Mouse (Mus musculus) lung, embryonic 16.5 days (tissue): Measurements from ENCODE around the gene Cdc34b. TPM values are rescaled to one million over a fixed set of nuclear protein-coding genes. Genes with fewer than 3 reads are reported as not detected.
A peak's percentile ranks its signal among the peaks of the same experiment; 100 is the strongest.

Experiments
- ATAC-seq: fragments of 200-750 bp; cut with Nextera tagmentation; 2 replicates; pipeline ENCODE4 v1.8.0; 2017; ENCODE audit warnings: low read depth, mild to moderate bottlenecking, moderate library complexity
- H3K27ac ChIP-seq: fragments of 300-500 bp; sonication (generic); 2 replicates; pipeline ENCODE4 v1.5.1; 2014; ENCODE audit warnings: mild to moderate bottlenecking, control low read depth, low read length
- H3K27me3 ChIP-seq: fragments of 300-500 bp; sonication (generic); 2 replicates; pipeline ENCODE4 v1.6.1; 2014; ENCODE audit warnings: low read depth, low read length, mixed read lengths; ENCODE audit not compliant: control insufficient read depth, insufficient read depth
- H3K36me3 ChIP-seq: fragments of 300-500 bp; sonication (generic); 2 replicates; pipeline ENCODE4 v1.6.1; 2014; ENCODE audit warnings: low read length; ENCODE audit not compliant: control insufficient read depth, insufficient read depth
- H3K4me1 ChIP-seq: fragments of 300-500 bp; sonication (generic); replicated peaks from 2 replicates; pipeline ENCODE4 v1.6.1; 2014; ENCODE audit warnings: low read length, mixed read lengths; ENCODE audit not compliant: control insufficient read depth, insufficient read depth
- H3K4me2 ChIP-seq: fragments of 300-500 bp; sonication (generic); 2 replicates; pipeline ENCODE4 v1.6.1; 2014; ENCODE audit warnings: low read depth, low read length, control low read depth
- H3K4me3 ChIP-seq: fragments of 300-500 bp; sonication (generic); 2 replicates; pipeline ENCODE4 v1.5.1; 2014; ENCODE audit warnings: mild to moderate bottlenecking, low read length, control low read depth
- H3K9ac ChIP-seq: fragments of 300-500 bp; sonication (generic); 2 replicates; pipeline ENCODE4 v1.6.1; 2014; ENCODE audit warnings: low read length, control low read depth
- H3K9me3 ChIP-seq: fragments of 300-500 bp; sonication (generic); 2 replicates; pipeline ENCODE4 v1.6.1; 2016; ENCODE audit warnings: low read length; ENCODE audit not compliant: control insufficient read depth
- WGBS: fragments of 180-500 bp; shearing (Covaris S2); extraction: QIAGEN DNeasy Blood & Tissue Kit; methylation state at CpG from one replicate; pipeline ENCODE4 v1.1.7; 2014; 5-methylcytosine and 5-hydroxymethylcytosine counted together
- polyA plus RNA-seq: library from polyadenylated mRNA; unstranded; fragments of >200 nt; fragmentation: Nextera tagmentation; extraction: Ambion mirVana; gene quantifications from 2 replicates; pipeline ENCODE4 v1.2.1, GENCODE M21; 2015

Gene Cdc34b
- polyA plus RNA-seq, 1 experiment from 2014 or later, result 0.46 TPM

- H3K4me1 ChIP-seq, result peaks cover 8% of the 10 kb centered on the region; the same call in 1 of the 2 replicates
- peak within 1 kb of the TSS; percentile 69 for H3K27ac ChIP-seq
- H3K36me3 ChIP-seq, result no peaks in the 10 kb centered on the region
- 48% methylated on average over 5 of the region's 5 CpGs for WGBS
- no peak within 1 kb of the TSS for H3K4me3 ChIP-seq
- H3K4me2 ChIP-seq, result no peak within 1 kb of the TSS
- ATAC-seq, result peak; percentile 63
- H3K27me3 ChIP-seq, result peaks cover 4% of the 10 kb centered on the region; the same call in 1 of the 2 replicates
- no peak within 1 kb of the TSS for H3K9ac ChIP-seq
- H3K9me3 ChIP-seq, result no peaks in the 10 kb centered on the region
Observed at GRCm38 (mm10) chr11:94704472-94704871, 37.1 kb upstream of the Cdc34b start, which contains the start of gene Gm11541. Gene Gm11541 (minus strand): TSS chr11:94704499.

GRCm38 (mm10) chr11:94713246-94713860, 28.2 kb upstream of the Cdc34b start:
- peaks cover 14% of the 10 kb centered on the region for H3K4me1 ChIP-seq
- no peaks in the 10 kb centered on the region for H3K9me3 ChIP-seq
- H3K27ac ChIP-seq, result peak overlapping the region; percentile 40
- H3K4me3 ChIP-seq, result no peak overlapping the region
- no peaks in the 10 kb centered on the region for H3K36me3 ChIP-seq
- H3K9ac ChIP-seq, result no peak overlapping the region
- no peaks in the 10 kb centered on the region for H3K27me3 ChIP-seq
- WGBS, result 22% methylated on average over 11 of the region's 11 CpGs
- ATAC-seq, result peak; percentile 89
- H3K4me2 ChIP-seq, result 0 out of 2 replicates have a peak overlapping the region, but pooled peaks have one; percentile 8

GRCm38 (mm10) chr11:94715622-94716021, 26.0 kb upstream of the Cdc34b start:
- H3K4me1 ChIP-seq, result peaks cover 14% of the 10 kb centered on the region
- H3K36me3 ChIP-seq, result no peaks in the 10 kb centered on the region
- H3K4me3 ChIP-seq, result no peak overlapping the region
- 70% methylated on average over 5 of the region's 5 CpGs for WGBS
- H3K27me3 ChIP-seq, result no peaks in the 10 kb centered on the region
- H3K4me2 ChIP-seq, result no peak overlapping the region
- H3K9ac ChIP-seq, result no peak overlapping the region
- H3K27ac ChIP-seq, result no peak overlapping the region
- no peak for ATAC-seq
- H3K9me3 ChIP-seq, result no peaks in the 10 kb centered on the region

- 0 out of 2 replicates have a peak overlapping the region, but pooled peaks have one; percentile 17 for H3K4me2 ChIP-seq
- no peak overlapping the region for H3K27ac ChIP-seq
- H3K9me3 ChIP-seq, result no peaks in the 10 kb centered on the region
- no peaks in the 10 kb centered on the region for H3K27me3 ChIP-seq
- WGBS, result 10% methylated on average over 9 of the region's 9 CpGs
- peaks cover 14% of the 10 kb centered on the region for H3K4me1 ChIP-seq
- H3K9ac ChIP-seq, result no peak overlapping the region
- ATAC-seq, result peak; percentile 59
- H3K4me3 ChIP-seq, result no peak overlapping the region
- no peaks in the 10 kb centered on the region for H3K36me3 ChIP-seq
Observed at GRCm38 (mm10) chr11:94716754-94717153, 24.8 kb upstream of the Cdc34b start.

GRCm38 (mm10) chr11:94717239-94717638, 24.3 kb upstream of the Cdc34b start:
- Histone ChIP-seq H3K36me3 (no peaks in the 10 kb centered on the region), H3K27ac (no peak overlapping the region), H3K4me2 (peak overlapping the region; percentile 17; the same call in 1 of the 2 replicates), H3K9ac (peak overlapping the region; percentile 24), H3K4me3 (no peak overlapping the region), H3K9me3 (no peaks in the 10 kb centered on the region), H3K4me1 (peaks cover 14% of the 10 kb centered on the region), H3K27me3 (no peaks in the 10 kb centered on the region)
- WGBS, result 28% methylated on average over 11 of the region's 11 CpGs
- no peak for ATAC-seq

- Histone ChIP-seq H3K36me3 (no peaks in the 10 kb centered on the region), H3K9ac (no peak overlapping the region), H3K4me1 (peaks cover 8% of the 10 kb centered on the region), H3K27me3 (no peaks in the 10 kb centered on the region), H3K27ac (no peak overlapping the region), H3K9me3 (no peaks in the 10 kb centered on the region), H3K4me2 (no peak overlapping the region), H3K4me3 (no peak overlapping the region)
- 86% methylated on average over 7 of the region's 7 CpGs for WGBS
- no peak for ATAC-seq
Observed at GRCm38 (mm10) chr11:94718113-94718909, 23.3 kb upstream of the Cdc34b start.

GRCm38 (mm10) chr11:94719216-94719615, 22.4 kb upstream of the Cdc34b start:
- no peaks in the 10 kb centered on the region for H3K27me3 ChIP-seq
- H3K9me3 ChIP-seq, result no peaks in the 10 kb centered on the region
- H3K4me2 ChIP-seq, result no peak overlapping the region
- no peaks in the 10 kb centered on the region for H3K36me3 ChIP-seq
- H3K9ac ChIP-seq, result no peak overlapping the region
- WGBS, result 76% methylated on average over 2 of the region's 2 CpGs
- ATAC-seq, result no peak
- H3K27ac ChIP-seq, result no peak overlapping the region
- peaks cover 5% of the 10 kb centered on the region; the same call in 1 of the 2 replicates for H3K4me1 ChIP-seq
- no peak overlapping the region for H3K4me3 ChIP-seq

- Histone ChIP-seq H3K4me3 (no peak overlapping the region), H3K36me3 (no peaks in the 10 kb centered on the region), H3K27ac (no peak overlapping the region), H3K27me3 (no peaks in the 10 kb centered on the region), H3K4me2 (no peak overlapping the region), H3K4me1 (no peaks in the 10 kb centered on the region), H3K9me3 (no peaks in the 10 kb centered on the region), H3K9ac (no peak overlapping the region)
- WGBS, result 90% methylated on average over 3 of the region's 3 CpGs
- ATAC-seq, result no peak
Observed at GRCm38 (mm10) chr11:94727306-94727705, 14.3 kb upstream of the Cdc34b start.

GRCm38 (mm10) chr11:94728545-94728944, 13.0 kb upstream of the Cdc34b start:
- no peak for ATAC-seq
- Histone ChIP-seq H3K27ac (no peak overlapping the region), H3K4me3 (no peak overlapping the region), H3K9me3 (no peaks in the 10 kb centered on the region), H3K9ac (no peak overlapping the region), H3K4me1 (no peaks in the 10 kb centered on the region), H3K27me3 (no peaks in the 10 kb centered on the region), H3K4me2 (no peak overlapping the region), H3K36me3 (no peaks in the 10 kb centered on the region)
- WGBS, result 83% methylated on average over 3 of the region's 3 CpGs
